Mouse (Mus musculus): ENCODE measurements around the gene Lce1h. TPM values are rescaled to one million over a fixed set of nuclear protein-coding genes. Genes with fewer than 3 reads are reported as not detected.

Lce1h gene
- polyA plus RNA-seq, 1 experiment, result not detected

- no peak for TF ChIP-seq POLR2A (IDR thresholded peaks at IDR 0.05; ENCODE audit: control insufficient read depth, low read depth, low read length)
- no peak for TF ChIP-seq CTCF (IDR thresholded peaks at IDR 0.05; ENCODE audit: control insufficient read depth, insufficient read depth, insufficient replicate concordance, low read depth, low read length)
- no peak overlapping the region for H3K4me3 ChIP-seq (ENCODE audit: control insufficient read depth, low read depth, low read length)
- no peaks in the 10 kb centered on the region for H3K36me3 ChIP-seq (ENCODE audit: control insufficient read depth, insufficient read depth, low read length)
- no peak overlapping the region for H3K27ac ChIP-seq (ENCODE audit: control insufficient read depth, insufficient read depth, low read depth, low read length)
- no peaks in the 10 kb centered on the region for H3K4me1 ChIP-seq (ENCODE audit: control insufficient read depth, insufficient read depth, low read length)
- no peaks in the 10 kb centered on the region for H3K27me3 ChIP-seq (ENCODE audit: control insufficient read depth, insufficient read depth, low read length)
Measured at GRCm38 (mm10) chr3:92722631-92723030, 42.2 kb downstream of the Lce1h start.

DNA sequence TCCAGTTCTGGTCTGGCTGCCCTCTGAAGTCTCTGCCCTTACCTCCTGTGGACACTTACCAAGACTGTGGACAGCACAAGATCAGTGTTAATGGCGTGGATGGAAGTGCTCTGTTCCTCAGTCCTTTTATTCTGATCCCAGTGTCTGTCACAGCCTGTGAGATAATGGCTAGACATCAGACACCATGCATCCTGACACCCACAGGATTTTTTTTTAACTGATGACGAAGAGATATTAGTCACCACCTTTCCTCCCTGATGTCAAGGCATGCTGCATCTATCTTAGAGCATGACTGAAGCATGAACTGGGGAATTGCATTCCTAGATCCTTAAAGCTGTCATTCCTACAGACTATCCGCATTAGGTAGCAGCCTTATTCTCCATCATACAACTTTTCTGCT is 44.6 kb downstream of the Lce1h start, which contains the start of gene Lce1f:
TSS of gene Lce1f (minus strand) at position 101 of the 400 bp plus-strand sequence.
- Histone ChIP-seq H3K4me1 (ENCODE audit: control insufficient read depth, insufficient read depth, low read length) (no peaks in the 10 kb centered on the region), H3K27ac (ENCODE audit: control insufficient read depth, insufficient read depth, low read depth, low read length) (no peak within 1 kb of the TSS), H3K36me3 (ENCODE audit: control insufficient read depth, insufficient read depth, low read length) (no peaks in the 10 kb centered on the region), H3K4me3 (ENCODE audit: control insufficient read depth, low read depth, low read length) (no peak within 1 kb of the TSS), H3K27me3 (ENCODE audit: control insufficient read depth, insufficient read depth, low read length) (no peaks in the 10 kb centered on the region)
- TF ChIP-seq CTCF (IDR thresholded peaks at IDR 0.05; ENCODE audit: control insufficient read depth, insufficient read depth, insufficient replicate concordance, low read depth, low read length), result no peak
- no peak for TF ChIP-seq POLR2A (IDR thresholded peaks at IDR 0.05; ENCODE audit: control insufficient read depth, low read depth, low read length)

GRCm38 (mm10) chr3:92715122-92715521 is 49.7 kb downstream of the Lce1h start:
- no peaks in the 10 kb centered on the region for H3K27me3 ChIP-seq (ENCODE audit: control insufficient read depth, insufficient read depth, low read length)
- no peaks in the 10 kb centered on the region for H3K36me3 ChIP-seq (ENCODE audit: control insufficient read depth, insufficient read depth, low read length)
- H3K4me1 ChIP-seq (ENCODE audit: control insufficient read depth, insufficient read depth, low read length), result no peaks in the 10 kb centered on the region
- no peak overlapping the region for H3K4me3 ChIP-seq (ENCODE audit: control insufficient read depth, low read depth, low read length)
- H3K27ac ChIP-seq (ENCODE audit: control insufficient read depth, insufficient read depth, low read depth, low read length), result no peak overlapping the region
- TF ChIP-seq CTCF (IDR thresholded peaks at IDR 0.05; ENCODE audit: control insufficient read depth, insufficient read depth, insufficient replicate concordance, low read depth, low read length) (no peak), POLR2A (IDR thresholded peaks at IDR 0.05; ENCODE audit: control insufficient read depth, low read depth, low read length) (no peak)

Other genes with a start within 250 kb of the Lce1h start
- gene 2310046K23Rik, start 230.6 kb downstream of the Lce1h start, polyA plus RNA-seq (2012; rRNA removed), result not detected in 2 replicates
- 0.05 and 0.06 TPM in 2 replicates for gene Ivl, start 191.3 kb downstream of the Lce1h start, polyA plus RNA-seq (2012; rRNA removed)
- gene Smcp, start 176.1 kb downstream of the Lce1h start, polyA plus RNA-seq (2012; rRNA removed), result 4,177 and 4,558 TPM in 2 replicates
- gene 2210017I01Rik, start 157.6 kb downstream of the Lce1h start, polyA plus RNA-seq (2012; rRNA removed), result 0.67 and 0.94 TPM in 2 replicates
- gene Lce6a, start 143.4 kb downstream of the Lce1h start, polyA plus RNA-seq (2012; rRNA removed), result 0.66 and 0.89 TPM in 2 replicates
- not detected in 2 replicates for gene Lce1a1, start 116.8 kb downstream of the Lce1h start, polyA plus RNA-seq (2012; rRNA removed)
- not detected in 2 replicates for gene Lce1b, start 108.1 kb downstream of the Lce1h start, polyA plus RNA-seq (2012; rRNA removed)
- not detected in 2 replicates for gene Lce1a2, start 94.8 kb downstream of the Lce1h start, polyA plus RNA-seq (2012; rRNA removed)
- gene Lce1c, start 85.8 kb downstream of the Lce1h start, polyA plus RNA-seq (2012; rRNA removed), result 0.42 and 0.85 TPM in 2 replicates
- gene Lce1d, start 77.9 kb downstream of the Lce1h start, polyA plus RNA-seq (2012; rRNA removed), result not detected in 2 replicates
- not detected in 2 replicates for gene Lce1e, start 56.0 kb downstream of the Lce1h start, polyA plus RNA-seq (2012; rRNA removed)
- gene Lce1f, start 44.7 kb downstream of the Lce1h start, polyA plus RNA-seq (2012; rRNA removed), result not detected in 2 replicates
- gene Gm38119, start 26.0 kb downstream of the Lce1h start, polyA plus RNA-seq (2012; rRNA removed), result not detected in 2 replicates
- gene Lce1g, start 12.7 kb downstream of the Lce1h start, polyA plus RNA-seq (2012; rRNA removed), result not detected in 2 replicates
- gene Lce1i, start 13.8 kb upstream of the Lce1h start, polyA plus RNA-seq (2012; rRNA removed), result not detected in 2 replicates
- gene Lce1j, start 25.4 kb upstream of the Lce1h start, polyA plus RNA-seq (2012; rRNA removed), result not detected in 2 replicates
- not detected in 2 replicates for gene Lce1k, start 42.8 kb upstream of the Lce1h start, polyA plus RNA-seq (2012; rRNA removed)
- not detected in 2 replicates for gene Kprp, start 62.2 kb upstream of the Lce1h start, polyA plus RNA-seq (2012; rRNA removed)
- not detected in 2 replicates for gene Lce1l, start 86.2 kb upstream of the Lce1h start, polyA plus RNA-seq (2012; rRNA removed)
- not detected in 2 replicates for gene 2310050C09Rik, start 105.2 kb upstream of the Lce1h start, polyA plus RNA-seq (2012; rRNA removed)
- gene Lce3a, start 161.2 kb upstream of the Lce1h start, polyA plus RNA-seq (2012; rRNA removed), result not detected in 2 replicates
- not detected in 2 replicates for gene Lce3b, start 167.9 kb upstream of the Lce1h start, polyA plus RNA-seq (2012; rRNA removed)
- not detected in 2 replicates for gene Lce3c, start 179.4 kb upstream of the Lce1h start, polyA plus RNA-seq (2012; rRNA removed)
- gene Lce3d, start 192.3 kb upstream of the Lce1h start, polyA plus RNA-seq (2012; rRNA removed), result not detected in 2 replicates
- gene Lce3e, start 202.0 kb upstream of the Lce1h start, polyA plus RNA-seq (2012; rRNA removed), result not detected in 2 replicates
- gene Lce3f, start 227.2 kb upstream of the Lce1h start, polyA plus RNA-seq (2012; rRNA removed), result not detected in 2 replicates